Mouse (Mus musculus): Measurements from ENCODE around the gene Poc1b.

- TF ChIP-seq TCF3 (IDR thresholded peaks at IDR 0.05; ENCODE audit: insufficient read length, low read depth) (no peak), POLR2AphosphoS2 (IDR thresholded peaks at IDR 0.05; ENCODE audit: insufficient read length, low read depth) (no peak), USF1 (IDR thresholded peaks at IDR 0.05; ENCODE audit: low read depth) (no peak), POLR2A (IDR thresholded peaks at IDR 0.05; ENCODE audit: insufficient read length, low read depth) (no peak), TCF12 (IDR thresholded peaks at IDR 0.05; ENCODE audit: insufficient read depth, poor library complexity, severe bottlenecking) (no peak), MYOD1 (IDR thresholded peaks at IDR 0.05; ENCODE audit: control insufficient read depth in 1 of 3, insufficient read length in 2 of 3, low read depth in 2 of 3) (no peak), MYOG (IDR thresholded peaks at IDR 0.05; ENCODE audit: control insufficient read depth in 1 of 3, insufficient read depth in 1 of 3, insufficient read length in 2 of 3, low read depth in 2 of 3) (no peak)
Observed at GRCm38 (mm10) chr10:99116650-99117615, 10.1 kb downstream of the Poc1b start.

Data from myocyte (in vitro differentiated cells).